Mouse (Mus musculus): ENCODE data around the gene Zfp933. TPM values are rescaled to one million over a fixed set of nuclear protein-coding genes. Genes with fewer than 3 reads are reported as not detected.

The Zfp933 gene
- total and polyA plus RNA-seq, 3 experiments = 2.0 to 5.6 (median 3.0) TPM

DNA sequence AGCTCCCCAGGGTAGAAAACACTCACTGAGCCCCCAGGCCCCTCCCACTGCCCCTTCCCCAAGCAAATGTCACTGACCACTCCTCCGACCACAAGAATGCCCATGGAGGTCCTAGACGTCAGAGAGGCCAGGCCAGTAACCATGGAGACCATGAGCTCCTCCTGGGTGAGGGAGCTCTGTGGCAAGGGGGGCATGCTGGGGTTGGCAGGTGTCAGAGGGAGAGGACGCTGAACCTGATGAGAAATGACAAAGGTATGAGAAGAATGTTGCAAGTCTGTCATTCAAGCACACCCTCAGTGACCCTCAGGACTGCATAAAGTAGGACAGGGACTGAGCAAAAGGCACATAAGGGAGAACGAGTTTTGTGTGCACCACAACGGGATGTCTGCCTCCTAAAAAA is 31.7 kb upstream of the Zfp933 start:
- H3K36me3 ChIP-seq (replicated peaks in 1 of 2; ENCODE audit: control insufficient read depth in 1 of 2, insufficient read depth in 1 of 2, low read length in 1 of 2) = peaks cover 89% of the 10 kb centered on the region in 2 experiments
- no peak for DNase-seq (ENCODE audit: extremely low read depth)
- no peak overlapping the region for H3K4me2 ChIP-seq (ENCODE audit: insufficient read depth, low read depth, poor library complexity, severe bottlenecking)
- H3K4me1 ChIP-seq (ENCODE audit: control insufficient read depth in 1 of 2, insufficient read depth in 2 of 2) = no peaks in the 10 kb centered on the region
- TF ChIP-seq USF2 (conservative IDR thresholded peaks at IDR 0.05; ENCODE audit: low read depth, low read length) (no peak), HCFC1 (IDR thresholded peaks at IDR 0.05; ENCODE audit: low read depth, low read length) (no peak), ZKSCAN1 (IDR thresholded peaks at IDR 0.05; ENCODE audit: borderline replicate concordance, low read depth, low read length) (no peak), TBP (conservative IDR thresholded peaks at IDR 0.05; ENCODE audit: low read depth, low read length) (no peak), BHLHE40 (IDR thresholded peaks at IDR 0.05; ENCODE audit: low read depth, low read length) (no peak), JUN (IDR thresholded peaks at IDR 0.05; ENCODE audit: insufficient read depth, low read depth, low read length) (no peak), GABPA (IDR thresholded peaks at IDR 0.05; ENCODE audit: insufficient replicate concordance, low read depth, low read length) (no peak), MAZ (IDR thresholded peaks at IDR 0.05; ENCODE audit: low read depth, low read length) (no peak), ZNF384 (IDR thresholded peaks at IDR 0.05; ENCODE audit: low read depth, low read length) (no peak), MYC (IDR thresholded peaks at IDR 0.05; ENCODE audit: low read depth, low read length) (no peak), PAX5 (IDR thresholded peaks at IDR 0.05; ENCODE audit: low read length) (no peak), E2F4 (IDR thresholded peaks at IDR 0.05; ENCODE audit: insufficient replicate concordance, low read depth, low read length) (no peak), NRF1 (IDR thresholded peaks at IDR 0.05; ENCODE audit: low read depth, low read length) (no peak), RCOR1 (conservative IDR thresholded peaks at IDR 0.05; ENCODE audit: low read depth, low read length) (no peak), MAFK (IDR thresholded peaks at IDR 0.05; ENCODE audit: insufficient replicate concordance, low read length) (no peak), KAT2A (IDR thresholded peaks at IDR 0.05; ENCODE audit: insufficient replicate concordance, low read length) (no peak)
- no peak overlapping the region for H3K4me3 ChIP-seq (replicated peaks in 1 of 3; ENCODE audit: low read depth in 2 of 3, low read length in 2 of 3, poor library complexity in 1 of 3)
- H3K9ac ChIP-seq (ENCODE audit: insufficient read depth, low read depth) = no peak overlapping the region
- H3K79me2 ChIP-seq (replicated peaks; ENCODE audit: control insufficient read depth, extremely low read depth, insufficient read depth, poor library complexity, severe bottlenecking) = no peaks in the 10 kb centered on the region
- in situ Hi-C loops (cut with MboI; ENCODE audit: low pct_ligation_motif_present, low pct_unique_long_range_greater_than_20kb, low sequenced_read_pairs) = no loop called here
- no peak overlapping the region for H3K27ac ChIP-seq (ENCODE audit: insufficient read depth, low read depth)
- H3K9me3 ChIP-seq (replicated peaks; ENCODE audit: low read length) = no peaks in the 10 kb centered on the region
- H3K27me3 ChIP-seq (replicated peaks) = no peaks in the 10 kb centered on the region
- dilution Hi-C loops (cut with MboI; ENCODE audit: extremely low pct_ligation_motif_present, extremely low pct_unique_long_range_greater_than_20kb, low sequenced_read_pairs) = no loop called here

DNA sequence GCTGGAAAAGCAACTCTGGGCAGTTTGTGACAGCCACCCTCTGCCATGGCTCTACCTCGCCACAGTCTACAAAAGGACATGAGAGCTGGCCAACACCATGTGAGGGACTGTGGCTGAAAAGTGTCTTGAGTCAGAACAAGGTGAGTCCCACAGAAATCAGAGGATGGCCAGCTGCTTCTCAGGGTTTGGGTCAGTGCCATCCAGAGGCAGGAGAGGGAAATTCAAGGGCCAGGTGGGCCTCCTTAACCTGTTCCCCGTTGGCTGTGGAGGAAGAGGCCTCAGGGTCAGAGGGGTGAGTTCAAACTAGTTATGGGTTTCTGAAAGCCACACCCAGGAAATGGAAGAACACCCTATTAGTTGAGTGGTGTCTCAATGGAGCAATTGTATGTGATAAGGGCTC is 31.3 kb upstream of the Zfp933 start:
- H3K9ac ChIP-seq (ENCODE audit: insufficient read depth, low read depth) = no peak overlapping the region
- no peak overlapping the region for H3K27ac ChIP-seq (ENCODE audit: insufficient read depth, low read depth)
- H3K4me1 ChIP-seq (ENCODE audit: control insufficient read depth in 1 of 2, insufficient read depth in 2 of 2) = no peaks in the 10 kb centered on the region
- no peaks in the 10 kb centered on the region for H3K9me3 ChIP-seq (replicated peaks; ENCODE audit: low read length)
- DNase-seq (ENCODE audit: extremely low read depth) = no peak
- no peak overlapping the region for H3K4me2 ChIP-seq (ENCODE audit: insufficient read depth, low read depth, poor library complexity, severe bottlenecking)
- H3K27me3 ChIP-seq (replicated peaks) = no peaks in the 10 kb centered on the region
- H3K79me2 ChIP-seq (replicated peaks; ENCODE audit: control insufficient read depth, extremely low read depth, insufficient read depth, poor library complexity, severe bottlenecking) = no peaks in the 10 kb centered on the region
- peaks cover 89 to 91% of the 10 kb centered on the region in 2 experiments for H3K36me3 ChIP-seq (replicated peaks in 1 of 2; ENCODE audit: control insufficient read depth in 1 of 2, insufficient read depth in 1 of 2, low read length in 1 of 2)
- no peak overlapping the region for H3K4me3 ChIP-seq (replicated peaks in 1 of 3; ENCODE audit: low read depth in 2 of 3, low read length in 2 of 3, poor library complexity in 1 of 3)
- dilution Hi-C loops (cut with MboI; ENCODE audit: extremely low pct_ligation_motif_present, extremely low pct_unique_long_range_greater_than_20kb, low sequenced_read_pairs) = no loop called here
- in situ Hi-C loops (cut with MboI; ENCODE audit: low pct_ligation_motif_present, low pct_unique_long_range_greater_than_20kb, low sequenced_read_pairs) = no loop called here
- TF ChIP-seq MYC (IDR thresholded peaks at IDR 0.05; ENCODE audit: low read depth, low read length) = no peak
- TF ChIP-seq RAD21 (IDR thresholded peaks at IDR 0.05; ENCODE audit: low read depth, low read length) = no peak
- no peak for TF ChIP-seq CTCF (conservative IDR thresholded peaks at IDR 0.05 in 1 of 2, IDR thresholded peaks at IDR 0.05 in 1 of 2; ENCODE audit: low read depth in 2 of 2, low read length in 2 of 2)
- TF ChIP-seq ELF1 (IDR thresholded peaks at IDR 0.05; ENCODE audit: low read depth, low read length) = no peak
- TF ChIP-seq ZNF384 (IDR thresholded peaks at IDR 0.05; ENCODE audit: low read depth, low read length) = no peak

Data from CH12.LX (cell line).